Mouse (Mus musculus): ENCODE measurements around the gene Tubg2. TPM values are rescaled to one million over a fixed set of nuclear protein-coding genes. Genes with fewer than 3 reads are reported as not detected.
A peak's percentile ranks its signal among the peaks of the same experiment; 100 is the strongest.

Gene Tubg2
- total and polyA plus RNA-seq, 3 experiments: 2.1 to 10.5 (median 4.7) TPM

- TF ChIP-seq ZKSCAN1 (IDR thresholded peaks at IDR 0.05; ENCODE audit: borderline replicate concordance, low read depth, low read length): no peak
- TF ChIP-seq CHD2 (IDR thresholded peaks at IDR 0.05; ENCODE audit: low read length): no peak; the same call in 1 of the 2 replicates
- no peak for TF ChIP-seq MAFK (IDR thresholded peaks at IDR 0.05; ENCODE audit: insufficient replicate concordance, low read length)
- TF ChIP-seq MXI1 (IDR thresholded peaks at IDR 0.05; ENCODE audit: low read depth, low read length): peak; percentile 89; the same call in 1 of the 2 replicates
- TF ChIP-seq ZC3H11A (IDR thresholded peaks at IDR 0.05; ENCODE audit: low read depth, low read length): no peak
- no peak for TF ChIP-seq UBTF (IDR thresholded peaks at IDR 0.05; ENCODE audit: low read depth, low read length)
Observed at GRCm38 (mm10) chr11:101175636-101176116, 20.0 kb downstream of the Tubg2 start (continued).

GRCm38 (mm10) chr11:101176117-101176691 lies 20.5 kb downstream of the Tubg2 start:
- Histone ChIP-seq H3K4me2 (ENCODE audit: insufficient read depth, low read depth, poor library complexity, severe bottlenecking) (peak overlapping the region; percentile 91), H3K9ac (ENCODE audit: insufficient read depth, low read depth) (peak overlapping the region; percentile 54), H3K27me3 (replicated peaks) (no peaks in the 10 kb centered on the region), H3K79me2 (replicated peaks; ENCODE audit: control insufficient read depth, extremely low read depth, insufficient read depth, poor library complexity, severe bottlenecking) (peaks cover 12% of the 10 kb centered on the region), H3K4me3 (replicated peaks in 1 of 3; ENCODE audit: low read depth in 2 of 3, low read length in 2 of 3, poor library complexity in 1 of 3) (peak overlapping the region; percentile 61 to 79 (median 68)), H3K27ac (ENCODE audit: insufficient read depth, low read depth) (peak overlapping the region; percentile 68), H3K36me3 (replicated peaks in 1 of 2; ENCODE audit: control insufficient read depth in 1 of 2, insufficient read depth in 1 of 2, low read length in 1 of 2) (peaks cover 8 to 34% of the 10 kb centered on the region in 2 experiments), H3K9me3 (replicated peaks; ENCODE audit: low read length) (no peaks in the 10 kb centered on the region), H3K4me1 (ENCODE audit: control insufficient read depth in 1 of 2, insufficient read depth in 2 of 2) (peaks cover 9 to 70% of the 10 kb centered on the region in 2 experiments)
- in situ Hi-C loops (cut with MboI; ENCODE audit: low pct_ligation_motif_present, low pct_unique_long_range_greater_than_20kb, low sequenced_read_pairs) (no loop called here), dilution Hi-C loops (cut with MboI; ENCODE audit: extremely low pct_ligation_motif_present, extremely low pct_unique_long_range_greater_than_20kb, low sequenced_read_pairs) (no loop called here)
- DNase-seq (ENCODE audit: extremely low read depth): peak; percentile 54
- TF ChIP-seq KAT2A (IDR thresholded peaks at IDR 0.05; ENCODE audit: insufficient replicate concordance, low read length) (no peak), BHLHE40 (IDR thresholded peaks at IDR 0.05; ENCODE audit: low read depth, low read length) (peak; percentile 47; the same call in 1 of the 2 replicates), MAX (IDR thresholded peaks at IDR 0.05; ENCODE audit: low read length) (0 out of 2 replicates have a peak, but pooled peaks have one; percentile 29), MEF2A (IDR thresholded peaks at IDR 0.05; ENCODE audit: borderline replicate concordance, low read depth, low read length) (0 out of 2 replicates have a peak, but pooled peaks have one; percentile 8), ZNF384 (IDR thresholded peaks at IDR 0.05; ENCODE audit: low read depth, low read length) (no peak), RAD21 (IDR thresholded peaks at IDR 0.05; ENCODE audit: low read depth, low read length) (peak; percentile 61), TCF12 (IDR thresholded peaks at IDR 0.05; ENCODE audit: low read depth, low read length) (0 out of 2 replicates have a peak, but pooled peaks have one; percentile 13), MXI1 (IDR thresholded peaks at IDR 0.05; ENCODE audit: low read depth, low read length) (peak; percentile 76; the same call in 1 of the 2 replicates), MAZ (IDR thresholded peaks at IDR 0.05; ENCODE audit: low read depth, low read length) (peak; percentile 52; the same call in 1 of the 2 replicates), NELFE (IDR thresholded peaks at IDR 0.05; ENCODE audit: low read depth, low read length) (peak; percentile 49; the same call in 1 of the 2 replicates), UBTF (IDR thresholded peaks at IDR 0.05; ENCODE audit: low read depth, low read length) (peak; percentile 62; the same call in 1 of the 2 replicates), SIN3A (IDR thresholded peaks at IDR 0.05; ENCODE audit: low read length) (peak; percentile 87), MYC (IDR thresholded peaks at IDR 0.05; ENCODE audit: low read depth, low read length) (peak; percentile 88), RCOR1 (conservative IDR thresholded peaks at IDR 0.05; ENCODE audit: low read depth, low read length) (no peak), IRF4 (IDR thresholded peaks at IDR 0.05; ENCODE audit: low read depth, low read length) (no peak; the same call in 1 of the 2 replicates), CTCF (conservative IDR thresholded peaks at IDR 0.05 in 1 of 2, IDR thresholded peaks at IDR 0.05 in 1 of 2; ENCODE audit: low read depth in 2 of 2, low read length in 2 of 2) (peak in 1 of 2 experiments; percentile 66; a peak in 2 of 4 replicates), SMC3 (IDR thresholded peaks at IDR 0.05; ENCODE audit: low read depth, low read length) (peak; percentile 36), POLR2A (IDR thresholded peaks at IDR 0.05; ENCODE audit: low read depth, low read length) (peak; percentile 64), ELF1 (IDR thresholded peaks at IDR 0.05; ENCODE audit: low read depth, low read length) (no peak)

Data from CH12.LX (cell line).